Mouse (Mus musculus): ENCODE data around the gene B230104I21Rik. TPM values are rescaled to one million over a fixed set of nuclear protein-coding genes. Genes with fewer than 3 reads are reported as not detected.

B230104I21Rik gene
- polyA plus RNA-seq, 1 experiment from 2014 or later, result not detected

- WGBS, result 90% methylated on average over 10 of the region's 10 CpGs
- ATAC-seq (ENCODE audit: low FRiP score) (no peak), DNase-seq (ENCODE audit: low spot score) (no peak)
- Histone ChIP-seq H3K9ac (ENCODE audit: low read depth, low read length) (no peak overlapping the region), H3K9me3 (ENCODE audit: control insufficient read depth, low read length) (no peaks in the 10 kb centered on the region), H3K27me3 (ENCODE audit: control insufficient read depth, insufficient read depth, low read length) (no peaks in the 10 kb centered on the region), H3K36me3 (ENCODE audit: control insufficient read depth, insufficient read depth, low read length) (no peaks in the 10 kb centered on the region), H3K4me2 (replicated peaks; ENCODE audit: low read depth, low read length) (no peak overlapping the region), H3K4me3 (ENCODE audit: low read depth, low read length) (no peak overlapping the region), H3K27ac (ENCODE audit: low read depth, low read length) (no peak overlapping the region), H3K4me1 (replicated peaks; ENCODE audit: control insufficient read depth, insufficient read depth, low read length) (no peaks in the 10 kb centered on the region)
Measured at GRCm38 (mm10) chr4:154375939-154376625, 40.2 kb downstream of the B230104I21Rik start.

GRCm38 (mm10) chr4:154378876-154379275 is 42.9 kb downstream of the B230104I21Rik start:
- no peak overlapping the region for H3K9ac ChIP-seq (ENCODE audit: low read depth, low read length)
- H3K36me3 ChIP-seq (ENCODE audit: control insufficient read depth, insufficient read depth, low read length), result no peaks in the 10 kb centered on the region
- no peak overlapping the region for H3K4me3 ChIP-seq (ENCODE audit: low read depth, low read length)
- WGBS, result 93% methylated on average over 2 of the region's 2 CpGs
- H3K27me3 ChIP-seq (ENCODE audit: control insufficient read depth, insufficient read depth, low read length), result 0 out of 2 replicates have a peak, but pooled peaks cover 2% of the 10 kb centered on the region
- H3K9me3 ChIP-seq (ENCODE audit: control insufficient read depth, low read length), result no peaks in the 10 kb centered on the region
- no peaks in the 10 kb centered on the region for H3K4me1 ChIP-seq (replicated peaks; ENCODE audit: control insufficient read depth, insufficient read depth, low read length)
- ATAC-seq (ENCODE audit: low FRiP score) (no peak), DNase-seq (ENCODE audit: low spot score) (no peak)
- H3K4me2 ChIP-seq (replicated peaks; ENCODE audit: low read depth, low read length), result no peak overlapping the region
- no peak overlapping the region for H3K27ac ChIP-seq (ENCODE audit: low read depth, low read length)

GRCm38 (mm10) chr4:154385208-154385607 is 49.3 kb downstream of the B230104I21Rik start:
- Histone ChIP-seq H3K9me3 (ENCODE audit: control insufficient read depth, low read length) (no peaks in the 10 kb centered on the region), H3K4me3 (ENCODE audit: low read depth, low read length) (no peak overlapping the region), H3K9ac (ENCODE audit: low read depth, low read length) (no peak overlapping the region), H3K36me3 (ENCODE audit: control insufficient read depth, insufficient read depth, low read length) (no peaks in the 10 kb centered on the region), H3K27me3 (ENCODE audit: control insufficient read depth, insufficient read depth, low read length) (0 out of 2 replicates have a peak, but pooled peaks cover 4% of the 10 kb centered on the region), H3K4me2 (replicated peaks; ENCODE audit: low read depth, low read length) (no peak overlapping the region), H3K4me1 (replicated peaks; ENCODE audit: control insufficient read depth, insufficient read depth, low read length) (peaks cover 7% of the 10 kb centered on the region; the same call in 1 of the 2 replicates), H3K27ac (ENCODE audit: low read depth, low read length) (peak overlapping the region; percentile 9; the same call in 1 of the 2 replicates)
- DNase-seq (ENCODE audit: low spot score), result no peak
- ATAC-seq (ENCODE audit: low FRiP score), result no peak
- 62% methylated on average over 8 of the region's 8 CpGs for WGBS

GRCm38 (mm10) chr4:154385918-154386317 is 50.0 kb downstream of the B230104I21Rik start:
- peaks cover 8% of the 10 kb centered on the region; the same call in 1 of the 2 replicates for H3K4me1 ChIP-seq (replicated peaks; ENCODE audit: control insufficient read depth, insufficient read depth, low read length)
- 0 out of 2 replicates have a peak, but pooled peaks cover 4% of the 10 kb centered on the region for H3K27me3 ChIP-seq (ENCODE audit: control insufficient read depth, insufficient read depth, low read length)
- H3K4me3 ChIP-seq (ENCODE audit: low read depth, low read length), result no peak overlapping the region
- 67% methylated on average over 2 of the region's 2 CpGs for WGBS
- no peak overlapping the region for H3K27ac ChIP-seq (ENCODE audit: low read depth, low read length)
- H3K9me3 ChIP-seq (ENCODE audit: control insufficient read depth, low read length), result no peaks in the 10 kb centered on the region
- H3K36me3 ChIP-seq (ENCODE audit: control insufficient read depth, insufficient read depth, low read length), result no peaks in the 10 kb centered on the region
- ATAC-seq (ENCODE audit: low FRiP score), result no peak
- H3K4me2 ChIP-seq (replicated peaks; ENCODE audit: low read depth, low read length), result no peak overlapping the region
- no peak for DNase-seq (ENCODE audit: low spot score)
- no peak overlapping the region for H3K9ac ChIP-seq (ENCODE audit: low read depth, low read length)

- H3K4me1 ChIP-seq (replicated peaks; ENCODE audit: control insufficient read depth, insufficient read depth, low read length), result peaks cover 12% of the 10 kb centered on the region; the same call in 1 of the 2 replicates
- H3K9me3 ChIP-seq (ENCODE audit: control insufficient read depth, low read length), result no peaks in the 10 kb centered on the region
- H3K36me3 ChIP-seq (ENCODE audit: control insufficient read depth, insufficient read depth, low read length), result no peaks in the 10 kb centered on the region
- H3K27ac ChIP-seq (ENCODE audit: low read depth, low read length), result no peak overlapping the region
- H3K4me2 ChIP-seq (replicated peaks; ENCODE audit: low read depth, low read length), result no peak overlapping the region
- 43% methylated on average over 8 of the region's 8 CpGs for WGBS
- DNase-seq (ENCODE audit: low spot score), result no peak
- H3K4me3 ChIP-seq (ENCODE audit: low read depth, low read length), result no peak overlapping the region
- no peak for ATAC-seq (ENCODE audit: low FRiP score)
- 0 out of 2 replicates have a peak, but pooled peaks cover 4% of the 10 kb centered on the region for H3K27me3 ChIP-seq (ENCODE audit: control insufficient read depth, insufficient read depth, low read length)
- no peak overlapping the region for H3K9ac ChIP-seq (ENCODE audit: low read depth, low read length)
Measured at GRCm38 (mm10) chr4:154386810-154387209, 50.9 kb downstream of the B230104I21Rik start.

- Histone ChIP-seq H3K9me3 (ENCODE audit: control insufficient read depth, low read length) (no peaks in the 10 kb centered on the region), H3K27me3 (ENCODE audit: control insufficient read depth, insufficient read depth, low read length) (0 out of 2 replicates have a peak, but pooled peaks cover 2% of the 10 kb centered on the region), H3K4me1 (replicated peaks; ENCODE audit: control insufficient read depth, insufficient read depth, low read length) (peaks cover 21% of the 10 kb centered on the region), H3K4me2 (replicated peaks; ENCODE audit: low read depth, low read length) (no peak overlapping the region), H3K27ac (ENCODE audit: low read depth, low read length) (peak overlapping the region; percentile 83), H3K36me3 (ENCODE audit: control insufficient read depth, insufficient read depth, low read length) (no peaks in the 10 kb centered on the region), H3K4me3 (ENCODE audit: low read depth, low read length) (no peak overlapping the region), H3K9ac (ENCODE audit: low read depth, low read length) (no peak overlapping the region)
- DNase-seq (ENCODE audit: low spot score) (no peak), ATAC-seq (ENCODE audit: low FRiP score) (no peak; the same call in 1 of the 2 replicates)
- WGBS, result 91% methylated on average over 2 of the region's 2 CpGs
Measured at GRCm38 (mm10) chr4:154389641-154390040, 53.7 kb downstream of the B230104I21Rik start.

- Histone ChIP-seq H3K27me3 (ENCODE audit: control insufficient read depth, insufficient read depth, low read length) (0 out of 2 replicates have a peak, but pooled peaks cover 2% of the 10 kb centered on the region), H3K9ac (ENCODE audit: low read depth, low read length) (peak overlapping the region; percentile 31; the same call in 1 of the 2 replicates), H3K4me3 (ENCODE audit: low read depth, low read length) (no peak overlapping the region), H3K9me3 (ENCODE audit: control insufficient read depth, low read length) (no peaks in the 10 kb centered on the region), H3K4me1 (replicated peaks; ENCODE audit: control insufficient read depth, insufficient read depth, low read length) (peaks cover 21% of the 10 kb centered on the region), H3K36me3 (ENCODE audit: control insufficient read depth, insufficient read depth, low read length) (no peaks in the 10 kb centered on the region), H3K27ac (ENCODE audit: low read depth, low read length) (peak overlapping the region; percentile 83), H3K4me2 (replicated peaks; ENCODE audit: low read depth, low read length) (no peak overlapping the region; the same call in 1 of the 2 replicates)
- peak; percentile 77 for DNase-seq (ENCODE audit: low spot score)
- ATAC-seq (ENCODE audit: low FRiP score), result peak; percentile 78
- WGBS, result 7% methylated on average over 20 of the region's 20 CpGs
Measured at GRCm38 (mm10) chr4:154390333-154391080, 54.6 kb downstream of the B230104I21Rik start.

- H3K27ac ChIP-seq (ENCODE audit: low read depth, low read length), result no peak overlapping the region
- no peaks in the 10 kb centered on the region for H3K36me3 ChIP-seq (ENCODE audit: control insufficient read depth, insufficient read depth, low read length)
- peaks cover 21% of the 10 kb centered on the region for H3K4me1 ChIP-seq (replicated peaks; ENCODE audit: control insufficient read depth, insufficient read depth, low read length)
- DNase-seq (ENCODE audit: low spot score) (no peak), ATAC-seq (ENCODE audit: low FRiP score) (no peak)
- 92% methylated on average over 1 of the region's 1 CpGs for WGBS
- no peak overlapping the region for H3K4me3 ChIP-seq (ENCODE audit: low read depth, low read length)
- no peaks in the 10 kb centered on the region for H3K9me3 ChIP-seq (ENCODE audit: control insufficient read depth, low read length)
- no peak overlapping the region for H3K4me2 ChIP-seq (replicated peaks; ENCODE audit: low read depth, low read length)
- no peak overlapping the region for H3K9ac ChIP-seq (ENCODE audit: low read depth, low read length)
- H3K27me3 ChIP-seq (ENCODE audit: control insufficient read depth, insufficient read depth, low read length), result 0 out of 2 replicates have a peak, but pooled peaks cover 2% of the 10 kb centered on the region
Measured at GRCm38 (mm10) chr4:154392641-154393040, 56.7 kb downstream of the B230104I21Rik start.

Data from hindbrain, embryonic 11.5 days (tissue).